Mouse (Mus musculus): ENCODE results near the gene Tas2r140.

The Tas2r140 gene
- long read RNA-seq, experiment 1, result 0 reads
- long read RNA-seq, experiment 2, result 0 reads

- intact Hi-C loops (cut with DNase I), result no loop called here
Observed at GRCm38 (mm10) chr6:133055716-133056115, at the start of gene Tas2r140. Gene Tas2r140, minus strand, starts transcription at chr6:133055816.

GRCm38 (mm10) chr6:133104609-133104921 lies 48.9 kb upstream of the Tas2r140 start, which contains the start of gene Smim10l1:
Gene Smim10l1, plus strand, starts transcription at chr6:133104909.
- intact Hi-C loops (cut with DNase I), result no loop called here

- intact Hi-C loops (cut with DNase I), result no loop called here
Observed at GRCm38 (mm10) chr6:133102430-133102829, 46.8 kb upstream of the Tas2r140 start.

- intact Hi-C loops (cut with DNase I), result no loop called here
Observed at GRCm38 (mm10) chr6:133092226-133092625, 36.6 kb upstream of the Tas2r140 start.

GRCm38 (mm10) chr6:133037001-133037400 lies 18.6 kb downstream of the Tas2r140 start, which contains the start of gene Tas2r103:
Gene Tas2r103, minus strand, starts transcription at chr6:133037101.
- intact Hi-C loops (cut with DNase I), result no loop called here
